Mouse (Mus musculus): ENCODE measurements around the gene Lrfn4.
"Not testable (repeated sequence)": the region's sequence is repeated elsewhere in the genome, so short reads cannot be mapped to it uniquely, and the experiment has no call there.

Lrfn4 gene

DNA sequence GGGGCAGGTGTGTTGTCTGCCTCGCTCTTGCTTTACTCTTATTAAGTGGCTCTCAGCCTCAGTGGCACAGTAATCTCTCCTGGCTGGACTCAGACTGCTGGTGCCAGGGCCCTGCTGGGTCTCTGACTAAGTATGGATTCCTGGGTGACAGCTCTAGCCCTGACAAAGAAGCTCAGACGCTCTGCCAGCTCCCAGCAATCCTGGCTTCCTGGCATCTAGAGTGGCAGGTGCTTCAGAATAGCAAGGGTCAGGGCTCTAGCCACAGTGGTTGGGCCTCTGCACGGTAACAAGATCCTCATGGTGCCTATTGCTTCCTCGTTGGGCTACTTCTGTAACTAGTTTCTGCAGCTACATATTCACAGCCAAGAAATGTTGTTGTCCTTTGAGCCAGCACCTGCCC is 5.4 kb downstream of the Lrfn4 start:
- no peak for DNase-seq (ENCODE audit: low spot score)

GRCm38 (mm10) chr19:4608511-4608910 is 7.0 kb downstream of the Lrfn4 start:
- no peak for DNase-seq (ENCODE audit: low spot score)

DNA sequence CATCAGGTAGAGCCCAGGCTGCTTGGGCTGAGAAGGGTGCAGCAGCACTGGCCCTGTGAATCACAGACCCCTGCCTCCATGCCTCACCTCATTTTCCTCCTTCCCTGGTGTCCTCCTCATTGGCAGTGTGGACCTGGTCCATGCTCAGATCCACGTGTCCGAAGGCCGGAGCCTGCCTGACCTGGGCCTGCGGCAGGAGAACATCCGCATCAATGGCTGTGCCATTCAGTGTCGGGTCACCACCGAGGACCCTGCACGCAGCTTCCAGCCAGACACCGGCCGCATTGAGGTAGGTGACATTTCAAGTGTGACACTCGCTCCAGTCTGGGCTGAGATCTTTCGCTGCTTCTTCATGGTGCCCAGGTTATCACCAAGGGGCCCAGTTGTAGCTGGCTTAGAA is 8.1 kb downstream of the Lrfn4 start:
- DNase-seq (ENCODE audit: low spot score) = no peak

DNA sequence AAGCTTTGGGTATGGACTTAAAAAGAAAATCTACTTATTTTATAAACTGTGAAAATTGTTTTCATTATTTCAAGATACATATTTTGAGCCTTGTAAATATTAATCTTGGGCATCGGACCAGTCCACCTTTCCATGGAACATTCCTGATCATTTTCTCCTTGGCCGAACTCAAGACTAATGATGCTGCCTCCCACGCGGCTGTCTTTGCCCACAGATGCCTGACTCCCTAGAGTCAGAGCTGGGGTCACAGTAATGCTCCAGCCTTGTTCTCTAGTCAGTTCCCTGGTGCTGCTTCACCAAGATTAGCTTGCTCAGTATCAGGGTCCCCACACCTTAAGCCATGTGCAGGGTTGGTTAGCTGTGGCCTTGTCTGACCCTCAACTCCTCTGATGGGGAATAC is 9.8 kb downstream of the Lrfn4 start:
- no peak for DNase-seq (ENCODE audit: low spot score)

- peak; percentile 57 for DNase-seq (ENCODE audit: low spot score)
Measured at GRCm38 (mm10) chr19:4603801-4604723, 11.4 kb downstream of the Lrfn4 start.

DNA sequence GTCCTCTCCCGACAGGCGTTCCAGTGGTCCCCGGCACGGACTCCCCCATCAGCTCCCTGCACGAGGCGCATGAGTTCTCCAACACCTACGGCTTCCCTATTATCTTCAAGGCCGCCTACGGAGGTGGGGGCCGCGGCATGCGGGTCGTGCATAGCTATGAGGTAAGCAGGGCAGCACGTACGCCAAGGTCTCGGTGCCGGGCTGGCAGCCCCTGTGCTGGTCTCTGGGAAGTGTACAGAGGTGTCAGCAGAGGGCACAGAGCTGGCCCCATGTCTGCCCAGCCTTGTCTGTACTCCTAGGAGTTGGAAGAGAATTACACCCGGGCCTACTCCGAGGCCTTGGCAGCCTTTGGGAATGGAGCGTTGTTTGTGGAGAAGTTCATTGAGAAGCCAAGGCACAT is 13.0 kb downstream of the Lrfn4 start:
- DNase-seq (ENCODE audit: low spot score) = no peak

- DNase-seq (ENCODE audit: low spot score) = no peak
Measured at GRCm38 (mm10) chr19:4596071-4596470, 19.4 kb downstream of the Lrfn4 start.

- DNase-seq (ENCODE audit: low spot score) = peak; percentile 49
Measured at GRCm38 (mm10) chr19:4593792-4594522, 21.5 kb downstream of the Lrfn4 start.

- no peak for DNase-seq (ENCODE audit: low spot score)
Measured at GRCm38 (mm10) chr19:4590025-4590424, 25.4 kb downstream of the Lrfn4 start.

GRCm38 (mm10) chr19:4589081-4589480 is 26.4 kb downstream of the Lrfn4 start:
- no peak for DNase-seq (ENCODE audit: low spot score)

DNA sequence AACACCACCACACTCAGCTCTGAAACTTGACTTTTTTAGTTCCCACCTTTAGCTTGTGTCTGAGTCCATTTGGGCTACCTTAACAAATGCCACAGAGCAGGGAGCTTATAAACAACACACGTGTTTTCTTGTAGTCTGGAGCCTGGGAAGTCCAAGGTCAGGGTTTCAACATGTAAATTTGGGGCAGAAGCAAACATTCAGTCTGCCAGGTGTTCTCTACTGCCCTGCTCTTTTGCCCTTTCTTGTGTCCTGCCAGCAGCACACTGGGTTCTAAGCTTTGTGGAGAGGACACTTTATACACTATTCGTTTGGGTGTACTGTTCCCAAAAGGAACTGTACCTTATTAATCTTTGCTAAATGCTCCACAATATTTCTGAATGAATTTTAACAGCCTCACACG is 27.0 kb downstream of the Lrfn4 start:
- no peak for DNase-seq (ENCODE audit: low spot score)

DNA sequence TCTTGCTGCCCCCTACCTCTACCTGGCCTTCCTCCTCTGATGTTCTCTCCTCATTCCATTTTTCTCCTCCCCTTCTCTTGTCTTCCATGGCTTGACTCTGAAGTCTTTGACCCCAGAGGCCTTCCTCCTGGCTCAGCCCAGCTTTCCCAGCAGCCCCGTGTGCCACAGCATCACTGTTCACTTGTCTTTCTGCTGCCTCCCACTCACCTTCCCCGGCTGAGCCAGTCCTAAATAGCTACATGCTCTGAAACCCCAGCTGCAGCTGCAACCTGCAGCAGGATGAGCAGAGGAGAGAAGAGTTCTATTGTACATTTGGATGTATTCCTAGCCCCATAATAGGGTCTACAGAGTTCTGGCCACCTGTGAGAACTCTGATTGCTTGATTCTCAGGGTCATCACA is 28.0 kb downstream of the Lrfn4 start:
- DNase-seq (ENCODE audit: low spot score) = no peak

- not testable (repeated sequence) for DNase-seq (ENCODE audit: low spot score)
Measured at GRCm38 (mm10) chr19:4586783-4587182, 28.7 kb downstream of the Lrfn4 start.

DNA sequence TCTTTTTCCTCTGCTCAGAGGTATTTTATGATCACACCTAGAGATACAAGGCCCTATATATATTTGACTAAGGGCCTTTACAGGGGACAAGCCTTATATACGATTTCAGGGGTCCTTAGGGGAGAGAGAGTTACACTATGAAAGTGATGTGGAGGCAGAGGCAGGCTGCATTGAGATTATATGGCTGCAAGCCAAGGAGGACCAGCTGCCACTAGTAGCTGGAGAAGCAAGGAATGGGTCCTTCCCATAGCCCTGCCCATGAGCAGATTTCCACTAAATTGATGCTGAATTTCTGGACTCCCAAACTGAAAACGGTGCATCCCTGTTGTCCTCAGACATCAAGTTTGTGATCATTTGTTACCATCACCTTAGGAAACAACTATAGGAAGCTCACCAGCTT is 31.6 kb downstream of the Lrfn4 start:
- no peak for DNase-seq (ENCODE audit: low spot score)

DNA sequence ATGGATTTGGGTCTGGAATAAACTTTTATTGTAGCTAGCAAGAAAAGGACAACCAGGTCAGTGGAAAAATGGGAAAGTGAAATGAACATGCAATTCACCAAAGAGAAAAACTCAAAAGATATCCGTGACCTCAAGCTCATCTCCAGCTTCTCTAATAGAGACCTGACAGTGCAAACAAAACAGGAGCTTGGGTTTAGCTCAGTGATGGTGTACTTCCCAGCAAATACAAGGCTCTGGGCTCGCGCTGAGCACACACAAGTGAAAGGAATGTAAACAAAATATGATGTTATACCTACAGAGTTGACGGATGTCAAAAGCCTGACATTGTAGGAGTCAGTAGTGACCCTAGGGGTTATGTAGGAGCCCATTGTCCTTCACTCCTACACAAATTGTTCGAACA is 36.2 kb downstream of the Lrfn4 start:
- DNase-seq (ENCODE audit: low spot score) = no peak

GRCm38 (mm10) chr19:4578799-4579198 is 36.7 kb downstream of the Lrfn4 start:
- DNase-seq (ENCODE audit: low spot score) = no peak

DNA sequence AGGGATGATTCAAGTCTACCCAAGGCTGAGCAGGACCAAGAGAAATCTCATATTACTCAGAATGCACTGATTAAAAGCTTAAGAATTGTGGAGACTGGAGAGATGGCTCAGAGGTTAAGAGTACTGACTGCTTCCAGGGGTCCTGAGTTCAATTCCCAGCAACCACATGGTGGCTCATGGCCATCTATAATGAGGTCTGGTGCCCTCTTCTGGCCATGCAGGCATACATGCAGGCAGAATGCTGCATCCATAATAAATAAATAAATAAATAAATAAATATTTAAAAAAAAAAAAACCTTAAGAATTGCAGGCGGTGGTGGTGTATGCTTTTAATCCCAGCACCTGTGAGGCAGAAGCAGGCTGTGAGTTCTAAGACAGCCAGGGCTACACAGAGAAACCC is 42.2 kb downstream of the Lrfn4 start:
- DNase-seq (ENCODE audit: low spot score) = no peak

GRCm38 (mm10) chr19:4572467-4572866 is 43.0 kb downstream of the Lrfn4 start:
- DNase-seq (ENCODE audit: low spot score) = no peak

DNA sequence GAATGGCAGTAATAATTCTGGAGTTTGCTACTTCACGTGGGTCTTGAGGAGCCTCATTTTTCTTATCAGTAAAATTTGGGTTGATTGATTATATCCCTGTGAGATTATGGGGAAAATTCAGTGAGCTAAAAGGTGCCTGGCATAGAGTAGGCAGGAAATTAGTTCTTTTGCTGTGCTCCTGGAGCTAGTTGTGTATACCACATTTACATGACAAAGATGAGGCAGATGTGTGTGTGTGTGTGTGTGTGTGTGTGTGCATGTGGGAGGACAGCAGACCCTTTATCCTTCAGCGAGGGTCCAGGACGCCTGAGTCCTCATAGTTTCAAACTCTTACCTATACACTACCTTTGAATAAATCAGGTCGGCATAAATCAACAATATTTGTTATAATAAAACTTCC is 43.4 kb downstream of the Lrfn4 start:
- no peak for DNase-seq (ENCODE audit: low spot score)

- DNase-seq (ENCODE audit: low spot score) = no peak
Measured at GRCm38 (mm10) chr19:4571658-4572057, 43.8 kb downstream of the Lrfn4 start.

GRCm38 (mm10) chr19:4570815-4571214 is 44.7 kb downstream of the Lrfn4 start:
- DNase-seq (ENCODE audit: low spot score) = no peak

DNA sequence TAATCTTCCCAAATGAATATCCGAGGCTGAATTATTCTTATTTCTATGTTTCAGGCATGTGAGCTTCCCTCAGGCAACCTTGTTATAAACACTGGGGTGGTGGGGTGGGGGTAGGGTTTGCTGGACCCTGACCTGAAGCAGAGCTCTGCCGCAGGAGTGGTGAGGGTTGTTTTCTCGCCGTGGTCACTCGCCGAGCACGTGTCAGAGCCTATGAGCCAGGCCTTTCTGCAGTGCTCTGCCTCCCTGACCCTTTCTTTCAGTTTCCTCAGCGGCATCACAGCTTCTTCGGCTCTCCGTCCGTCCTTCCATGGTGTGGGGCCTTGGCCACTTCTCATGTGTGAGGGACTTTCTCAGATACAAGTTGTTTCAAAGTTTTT is 45.2 kb downstream of the Lrfn4 start:
- DNase-seq (ENCODE audit: low spot score) = no peak
